Mouse (Mus musculus): ENCODE data around the gene Ciao2a. TPM values are rescaled to one million over a fixed set of nuclear protein-coding genes. Genes with fewer than 3 reads are reported as not detected.
A peak's percentile ranks its signal among the peaks of the same experiment; 100 is the strongest.

Gene Ciao2a
- polyA plus RNA-seq, 1 experiment from 2014 or later: 64.0 TPM

DNA sequence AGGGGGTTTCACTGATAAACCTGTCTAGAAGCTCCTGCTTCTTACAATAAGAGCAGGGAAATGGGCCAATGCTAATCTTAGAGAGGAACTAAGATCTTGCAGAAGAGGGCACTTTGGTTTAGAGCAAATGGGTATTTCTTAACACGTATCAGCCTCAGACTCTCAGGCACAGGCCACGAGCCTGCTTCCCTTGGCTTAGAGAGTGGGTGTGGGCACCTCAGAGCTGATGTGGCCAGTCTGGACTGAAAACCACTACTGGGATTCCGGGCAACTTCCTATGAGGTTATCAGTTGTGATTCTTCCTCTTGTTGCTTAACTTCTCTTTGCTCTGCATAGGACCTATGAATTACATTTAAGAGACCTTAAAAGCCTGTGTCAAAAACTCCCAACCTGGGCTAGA lies 12.1 kb upstream of the Ciao2a start:
- ATAC-seq: no peak
- Histone ChIP-seq H3K27ac (ENCODE audit: low read depth, low read length) (no peak overlapping the region), H3K9me3 (ENCODE audit: control insufficient read depth, low read length) (no peaks in the 10 kb centered on the region), H3K27me3 (replicated peaks; ENCODE audit: control insufficient read depth, insufficient read depth, low read length) (no peaks in the 10 kb centered on the region), H3K4me3 (ENCODE audit: low read length) (no peak overlapping the region), H3K36me3 (ENCODE audit: control insufficient read depth, insufficient read depth, low read length) (no peaks in the 10 kb centered on the region), H3K4me1 (ENCODE audit: control insufficient read depth, insufficient read depth, low read depth, low read length) (no peaks in the 10 kb centered on the region), H3K9ac (ENCODE audit: low read depth, low read length) (no peak overlapping the region), H3K4me2 (ENCODE audit: low read length) (no peak overlapping the region)
- 95% methylated on average over 3 of the region's 3 CpGs for WGBS

DNA sequence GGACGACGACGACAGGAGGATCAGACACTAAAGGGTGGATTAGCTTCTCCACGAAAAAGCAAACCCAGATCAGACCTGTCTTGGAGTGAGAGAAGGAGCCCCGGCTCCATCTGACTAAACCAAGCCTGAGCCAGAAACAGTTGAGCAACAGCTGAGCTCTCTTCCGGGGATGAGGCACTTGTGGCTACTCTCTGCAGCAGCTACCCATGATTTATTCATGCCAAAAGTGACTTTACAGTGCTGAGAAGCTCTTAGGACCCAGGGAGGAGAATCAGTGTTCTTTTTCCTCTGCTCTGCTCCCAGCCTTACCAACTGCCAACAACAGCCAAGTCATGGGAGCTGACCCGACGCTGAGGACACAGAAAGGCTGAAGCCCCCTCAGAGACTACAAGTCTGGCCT lies 9.5 kb upstream of the Ciao2a start:
- no peak for ATAC-seq
- H3K27me3 ChIP-seq (replicated peaks; ENCODE audit: control insufficient read depth, insufficient read depth, low read length): no peaks in the 10 kb centered on the region

DNA sequence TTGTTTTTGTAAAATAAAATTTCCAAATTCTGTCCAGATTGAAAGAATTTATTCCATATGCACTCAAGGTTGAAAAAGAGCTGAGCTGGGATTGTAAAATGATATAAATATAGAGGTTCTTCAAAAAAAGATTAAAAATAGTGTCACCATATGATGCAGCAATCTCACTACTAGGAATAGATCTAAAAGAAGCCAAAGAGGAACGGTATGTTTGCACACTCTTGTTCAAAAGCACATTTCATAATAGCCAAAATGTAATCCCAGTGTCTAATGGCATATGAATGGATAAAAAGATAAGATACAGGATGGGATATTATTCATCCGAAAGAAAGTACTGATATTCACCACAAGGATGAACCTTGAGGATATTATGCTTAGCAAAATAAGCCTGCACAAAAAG lies 6.9 kb upstream of the Ciao2a start:
- H3K4me1 ChIP-seq (ENCODE audit: control insufficient read depth, insufficient read depth, low read depth, low read length): peaks cover 13% of the 10 kb centered on the region
- 85% methylated on average over 2 of the region's 2 CpGs for WGBS
- ATAC-seq: no peak

More for the DNA sequence above, 9.5 kb upstream of the Ciao2a start:
- peaks cover 3% of the 10 kb centered on the region; the same call in 1 of the 2 replicates for H3K4me1 ChIP-seq (ENCODE audit: control insufficient read depth, insufficient read depth, low read depth, low read length)
- WGBS: 54% methylated on average over 8 of the region's 8 CpGs
- H3K4me2 ChIP-seq (ENCODE audit: low read length): no peak overlapping the region
- H3K27ac ChIP-seq (ENCODE audit: low read depth, low read length): no peak overlapping the region
- H3K4me3 ChIP-seq (ENCODE audit: low read length): no peak overlapping the region
- no peaks in the 10 kb centered on the region for H3K36me3 ChIP-seq (ENCODE audit: control insufficient read depth, insufficient read depth, low read length)
- no peaks in the 10 kb centered on the region for H3K9me3 ChIP-seq (ENCODE audit: control insufficient read depth, low read length)
- H3K9ac ChIP-seq (ENCODE audit: low read depth, low read length): no peak overlapping the region

DNA sequence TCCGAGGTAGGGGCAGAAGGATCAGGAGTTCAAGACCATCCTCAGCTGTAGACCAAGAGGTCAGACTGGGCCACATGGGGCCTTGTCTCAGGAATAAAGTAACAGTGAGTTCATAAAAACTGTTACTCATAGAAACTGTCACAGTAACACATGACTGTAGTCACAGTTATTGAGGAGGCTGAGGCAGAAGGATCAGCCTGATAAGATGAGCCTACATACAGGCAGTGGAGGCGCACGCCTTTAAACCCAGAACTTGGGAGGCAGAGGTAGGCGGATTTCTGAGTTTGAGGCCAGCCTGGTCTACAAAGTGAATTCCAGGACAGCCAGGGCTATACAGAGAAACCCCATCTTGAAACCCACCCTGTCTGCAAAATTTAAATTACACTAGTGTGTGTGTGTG lies 6.3 kb upstream of the Ciao2a start:
- Histone ChIP-seq H3K9ac (ENCODE audit: low read depth, low read length) (no peak overlapping the region), H3K27me3 (replicated peaks; ENCODE audit: control insufficient read depth, insufficient read depth, low read length) (no peaks in the 10 kb centered on the region)
- 96% methylated on average over 4 of the region's 4 CpGs for WGBS

More for the DNA sequence above, 6.9 kb upstream of the Ciao2a start:
- H3K36me3 ChIP-seq (ENCODE audit: control insufficient read depth, insufficient read depth, low read length): no peaks in the 10 kb centered on the region
- no peak overlapping the region for H3K4me2 ChIP-seq (ENCODE audit: low read length)
- H3K9ac ChIP-seq (ENCODE audit: low read depth, low read length): no peak overlapping the region
- H3K4me3 ChIP-seq (ENCODE audit: low read length): no peak overlapping the region
- no peaks in the 10 kb centered on the region for H3K27me3 ChIP-seq (replicated peaks; ENCODE audit: control insufficient read depth, insufficient read depth, low read length)
- no peaks in the 10 kb centered on the region for H3K9me3 ChIP-seq (ENCODE audit: control insufficient read depth, low read length)
- H3K27ac ChIP-seq (ENCODE audit: low read depth, low read length): no peak overlapping the region

GRCm38 (mm10) chr9:66120945-66121344 lies 5.5 kb upstream of the Ciao2a start:
- ATAC-seq: no peak
- Histone ChIP-seq H3K4me3 (ENCODE audit: low read length) (no peak overlapping the region), H3K9ac (ENCODE audit: low read depth, low read length) (no peak overlapping the region), H3K4me1 (ENCODE audit: control insufficient read depth, insufficient read depth, low read depth, low read length) (peaks cover 18% of the 10 kb centered on the region), H3K27ac (ENCODE audit: low read depth, low read length) (no peak overlapping the region; the same call in 1 of the 2 replicates), H3K36me3 (ENCODE audit: control insufficient read depth, insufficient read depth, low read length) (no peaks in the 10 kb centered on the region), H3K4me2 (ENCODE audit: low read length) (no peak overlapping the region), H3K9me3 (ENCODE audit: control insufficient read depth, low read length) (no peaks in the 10 kb centered on the region), H3K27me3 (replicated peaks; ENCODE audit: control insufficient read depth, insufficient read depth, low read length) (no peaks in the 10 kb centered on the region)
- WGBS: 57% methylated on average over 3 of the region's 3 CpGs

More for the DNA sequence above, 6.3 kb upstream of the Ciao2a start:
- H3K4me1 ChIP-seq (ENCODE audit: control insufficient read depth, insufficient read depth, low read depth, low read length): peaks cover 16% of the 10 kb centered on the region
- no peak overlapping the region for H3K27ac ChIP-seq (ENCODE audit: low read depth, low read length)
- no peak overlapping the region for H3K4me3 ChIP-seq (ENCODE audit: low read length)
- H3K4me2 ChIP-seq (ENCODE audit: low read length): no peak overlapping the region
- no peak for ATAC-seq
- H3K9me3 ChIP-seq (ENCODE audit: control insufficient read depth, low read length): no peaks in the 10 kb centered on the region
- H3K36me3 ChIP-seq (ENCODE audit: control insufficient read depth, insufficient read depth, low read length): no peaks in the 10 kb centered on the region

DNA sequence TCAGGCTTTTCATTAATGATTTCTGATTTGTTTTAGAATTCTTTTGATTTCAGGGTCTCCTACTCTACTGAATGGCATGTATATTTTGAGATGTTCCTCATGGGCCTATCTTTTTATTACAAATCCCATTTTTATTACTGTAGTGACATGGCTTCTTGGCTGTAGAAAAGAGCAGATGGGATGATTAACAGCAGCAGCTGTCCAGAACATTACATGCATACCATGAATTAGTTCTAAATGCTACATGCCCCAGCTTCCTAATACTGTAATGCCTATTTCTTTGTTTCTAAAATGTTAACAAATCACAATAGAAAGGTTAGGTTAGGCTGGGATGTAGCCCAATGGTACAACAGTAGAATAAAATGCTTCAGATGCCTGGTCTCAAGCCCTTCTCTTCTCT lies 5.0 kb upstream of the Ciao2a start:
- H3K4me1 ChIP-seq (ENCODE audit: control insufficient read depth, insufficient read depth, low read depth, low read length): peaks cover 18% of the 10 kb centered on the region
- H3K27ac ChIP-seq (ENCODE audit: low read depth, low read length): no peak overlapping the region; the same call in 1 of the 2 replicates
- no peak for ATAC-seq

DNA sequence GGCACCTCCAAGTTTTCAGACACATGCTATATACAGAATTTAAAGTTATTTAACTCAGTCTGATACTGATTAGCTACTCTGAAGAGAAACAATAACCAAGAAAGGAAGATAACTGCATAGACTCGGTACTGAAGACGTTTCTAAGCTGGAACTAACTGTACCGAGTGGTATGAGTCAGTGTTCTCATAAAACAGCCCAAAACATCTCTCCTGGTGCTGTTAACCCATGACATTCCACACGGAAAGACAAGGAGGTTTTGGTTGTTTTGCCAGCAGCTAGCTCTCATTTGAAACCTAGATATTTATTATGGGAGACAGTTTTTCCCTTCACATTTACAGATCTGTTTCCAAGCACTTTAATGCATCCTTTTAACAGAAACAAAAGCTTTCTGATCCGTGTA lies 2.8 kb upstream of the Ciao2a start:
- H3K9ac ChIP-seq (ENCODE audit: low read depth, low read length): peak overlapping the region; percentile 81
- ATAC-seq: no peak
- no peaks in the 10 kb centered on the region for H3K27me3 ChIP-seq (replicated peaks; ENCODE audit: control insufficient read depth, insufficient read depth, low read length)
- H3K4me1 ChIP-seq (ENCODE audit: control insufficient read depth, insufficient read depth, low read depth, low read length): peaks cover 26% of the 10 kb centered on the region
- no peaks in the 10 kb centered on the region for H3K36me3 ChIP-seq (ENCODE audit: control insufficient read depth, insufficient read depth, low read length)
- H3K4me2 ChIP-seq (ENCODE audit: low read length): peak overlapping the region; percentile 76
- 7% methylated on average over 5 of the region's 5 CpGs for WGBS
- H3K9me3 ChIP-seq (ENCODE audit: control insufficient read depth, low read length): no peaks in the 10 kb centered on the region
- H3K4me3 ChIP-seq (ENCODE audit: low read length): peak overlapping the region; percentile 68
- H3K27ac ChIP-seq (ENCODE audit: low read depth, low read length): no peak overlapping the region

More for the DNA sequence above, 5.0 kb upstream of the Ciao2a start:
- no peak overlapping the region for H3K4me2 ChIP-seq (ENCODE audit: low read length)
- no peaks in the 10 kb centered on the region for H3K27me3 ChIP-seq (replicated peaks; ENCODE audit: control insufficient read depth, insufficient read depth, low read length)
- H3K9me3 ChIP-seq (ENCODE audit: control insufficient read depth, low read length): no peaks in the 10 kb centered on the region
- H3K4me3 ChIP-seq (ENCODE audit: low read length): no peak overlapping the region
- H3K36me3 ChIP-seq (ENCODE audit: control insufficient read depth, insufficient read depth, low read length): no peaks in the 10 kb centered on the region
- H3K9ac ChIP-seq (ENCODE audit: low read depth, low read length): no peak overlapping the region

- Histone ChIP-seq H3K4me2 (ENCODE audit: low read length) (peak overlapping the region; percentile 76), H3K4me3 (ENCODE audit: low read length) (peak overlapping the region; percentile 68), H3K27me3 (replicated peaks; ENCODE audit: control insufficient read depth, insufficient read depth, low read length) (no peaks in the 10 kb centered on the region), H3K36me3 (ENCODE audit: control insufficient read depth, insufficient read depth, low read length) (no peaks in the 10 kb centered on the region), H3K27ac (ENCODE audit: low read depth, low read length) (peak overlapping the region; percentile 86), H3K9me3 (ENCODE audit: control insufficient read depth, low read length) (no peaks in the 10 kb centered on the region), H3K9ac (ENCODE audit: low read depth, low read length) (peak overlapping the region; percentile 81), H3K4me1 (ENCODE audit: control insufficient read depth, insufficient read depth, low read depth, low read length) (peaks cover 26% of the 10 kb centered on the region)
- ATAC-seq: peak; percentile 14; the same call in 1 of the 2 replicates
- 0% methylated on average over 12 of the region's 12 CpGs for WGBS
Observed at GRCm38 (mm10) chr9:66124111-66124531, 2.3 kb upstream of the Ciao2a start.

DNA sequence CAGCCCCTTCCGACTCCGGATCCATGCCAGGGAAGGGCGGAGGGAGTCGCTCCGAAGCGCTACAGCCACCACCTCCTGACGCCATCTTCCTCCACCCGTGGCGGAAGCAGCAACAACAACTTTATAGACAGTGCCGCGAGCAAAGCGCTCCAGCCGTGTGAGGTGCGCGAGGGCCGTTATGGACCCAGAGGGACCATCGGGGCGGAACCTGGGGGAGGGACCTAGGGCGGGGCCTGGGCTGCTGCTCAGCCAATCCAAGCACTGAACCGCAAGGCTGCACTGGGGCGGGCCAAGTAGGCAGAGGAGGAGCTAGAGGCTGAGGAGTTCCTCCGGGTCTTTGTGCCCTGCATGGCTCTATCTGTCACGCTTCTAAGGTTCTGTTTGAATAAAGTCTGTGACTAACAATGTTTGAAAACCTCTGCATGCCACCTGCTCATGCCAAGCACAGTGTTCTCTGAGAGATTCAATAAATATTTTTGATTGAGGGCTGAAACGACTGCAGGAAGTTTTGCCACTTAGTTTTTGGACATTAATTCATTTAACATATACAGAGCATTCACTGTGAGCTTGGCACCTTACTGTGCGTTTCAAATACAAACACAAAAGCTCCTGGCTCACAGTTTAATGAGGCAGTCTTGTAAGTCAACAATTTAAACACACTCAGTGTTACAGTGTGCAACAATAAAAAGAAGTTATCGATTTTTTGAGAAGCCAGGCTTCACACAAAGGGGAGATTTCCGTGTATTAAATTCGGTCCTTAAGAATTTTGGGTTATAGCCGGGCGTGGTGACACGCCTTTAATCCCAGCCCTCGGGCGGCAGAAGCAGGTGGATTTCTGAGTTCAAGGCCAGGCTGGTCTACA lies 1.5 kb upstream of the Ciao2a start:
- Histone ChIP-seq H3K27ac (ENCODE audit: low read depth, low read length) (peak overlapping the region; percentile 86), H3K27me3 (replicated peaks; ENCODE audit: control insufficient read depth, insufficient read depth, low read length) (no peaks in the 10 kb centered on the region), H3K4me1 (ENCODE audit: control insufficient read depth, insufficient read depth, low read depth, low read length) (peaks cover 26% of the 10 kb centered on the region), H3K4me2 (ENCODE audit: low read length) (peak overlapping the region; percentile 76), H3K9me3 (ENCODE audit: control insufficient read depth, low read length) (no peaks in the 10 kb centered on the region), H3K4me3 (ENCODE audit: low read length) (peak overlapping the region; percentile 68), H3K9ac (ENCODE audit: low read depth, low read length) (peak overlapping the region; percentile 81), H3K36me3 (ENCODE audit: control insufficient read depth, insufficient read depth, low read length) (no peaks in the 10 kb centered on the region)
- ATAC-seq: peak; percentile 98
- WGBS: 8% methylated on average over 33 of the region's 33 CpGs

Data from hindbrain, embryonic 16.5 days (tissue).